Mouse (Mus musculus) bone marrow, adult 2 months (tissue): ENCODE measurements around the gene Hhatl. TPM values are rescaled to one million over a fixed set of nuclear protein-coding genes. Genes with fewer than 3 reads are reported as not detected.

Experiments used
- H3K27ac ChIP-seq: fragments of 200-500 bp; 2 replicates; pipeline ENCODE4 v1.5.1; 2012; ENCODE audit warnings: low read depth, mild to moderate bottlenecking, control low read depth, inconsistent platforms, low read length; ENCODE audit not compliant: control insufficient read depth, poor library complexity, insufficient read depth
- H3K4me1 ChIP-seq: fragments of 200-500 bp; 2 replicates; pipeline ENCODE4 v1.6.1; 2011; ENCODE audit warnings: low read length; ENCODE audit not compliant: control insufficient read depth, insufficient read depth
- H3K4me3 ChIP-seq: fragments of 200-500 bp; replicated peaks from 2 replicates; pipeline ENCODE3; 2011; ENCODE audit warnings: mild to moderate bottlenecking, low read depth, low read length, control low read depth; ENCODE audit not compliant: control insufficient read depth
- CTCF ChIP-seq: fragments of 200-500 bp; IDR thresholded peaks from 2 replicates; pipeline ENCODE4 v1.5.1; 2011; ENCODE audit warnings: low read length, control low read depth; ENCODE audit not compliant: control insufficient read depth, insufficient read depth
- POLR2A ChIP-seq: fragments of 200-500 bp; IDR thresholded peaks from 2 replicates; pipeline ENCODE4 v1.6.1; 2011; ENCODE audit warnings: low read depth, mild to moderate bottlenecking, control low read depth, low read length, borderline replicate concordance; ENCODE audit not compliant: control insufficient read depth
- WGBS: fragments of 180-500 bp; shearing (Covaris S2); methylation state at CpG from one replicate; pipeline ENCODE4 v1.1.7; 2018; 5-methylcytosine and 5-hydroxymethylcytosine counted together
- polyA plus RNA-seq: library from polyadenylated mRNA; stranded (reverse); fragments of >200 nt; gene quantifications from 2 replicates; pipeline ENCODE4 v1.2.4, GENCODE M21; 2011; ENCODE audit warnings: low replicate concordance; ENCODE audit not compliant: missing spikeins, insufficient read depth, insufficient read length

Gene Hhatl
- polyA plus RNA-seq = not detected in 2 replicates

DNA sequence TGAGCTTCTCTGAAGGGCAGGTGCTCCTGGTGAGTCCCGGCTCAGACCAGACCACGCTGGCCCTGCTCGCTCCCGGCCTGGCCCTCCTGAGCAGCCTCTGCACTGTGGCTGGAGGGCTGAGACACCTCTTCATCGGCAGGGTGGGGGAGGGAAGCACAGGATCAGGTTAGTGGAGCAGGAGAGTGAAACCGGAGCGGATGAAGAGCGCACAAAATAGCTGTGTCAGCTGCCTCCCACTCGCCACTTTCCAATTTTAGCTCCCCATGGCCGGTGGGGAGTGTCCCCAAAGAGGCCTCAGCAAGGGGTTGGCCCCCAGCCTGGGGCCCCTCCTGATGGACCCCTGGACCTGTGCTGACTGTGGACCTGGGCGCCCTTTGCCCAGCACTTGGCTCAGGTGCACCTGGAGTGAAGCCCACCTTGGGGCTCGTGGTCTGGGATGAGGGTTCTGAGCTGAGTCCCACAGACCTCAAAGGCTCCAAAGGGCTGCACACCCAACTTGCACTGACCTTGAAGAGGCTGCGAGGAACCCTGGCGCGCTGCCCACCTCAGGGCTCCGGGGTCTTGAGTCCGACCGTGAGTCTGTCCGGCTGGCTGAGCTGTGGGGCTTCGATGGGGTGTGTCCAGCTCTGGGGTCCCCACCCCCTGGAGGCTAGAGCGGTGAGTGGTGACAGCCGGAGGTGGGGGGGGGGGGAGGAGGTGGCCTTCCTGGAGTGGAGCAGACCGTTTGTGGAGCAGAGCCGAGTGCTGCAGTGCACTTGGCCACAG lies at the start of gene Hhatl:
TSS of gene Hhatl (minus strand) at position 751 of the 765 bp plus-strand sequence.
- WGBS = 51% methylated on average over 24 of the region's 24 CpGs
- TF ChIP-seq POLR2A (no peak), CTCF (no peak)

GRCm38 (mm10) chr9:121839622-121839965 lies 47.3 kb upstream of the Hhatl start:
- WGBS = 38% methylated on average over 7 of the region's 7 CpGs
- peaks cover 1% of the 10 kb centered on the region; the same call in 1 of the 2 replicates for H3K4me1 ChIP-seq
- H3K4me3 ChIP-seq = peak overlapping the region; percentile 27
- no peak overlapping the region for H3K27ac ChIP-seq
- TF ChIP-seq POLR2A (no peak), CTCF (no peak)

More for the DNA sequence above, at the start of gene Hhatl:
- no peaks in the 10 kb centered on the region for H3K4me1 ChIP-seq
- no peak within 1 kb of the TSS for H3K27ac ChIP-seq
- H3K4me3 ChIP-seq = no peak within 1 kb of the TSS

- TF ChIP-seq POLR2A = no peak
- no peak; the same call in 1 of the 2 replicates for TF ChIP-seq CTCF
- Histone ChIP-seq H3K4me3 (peak within 1 kb of the TSS; percentile 47), H3K4me1 (peaks cover 1% of the 10 kb centered on the region; the same call in 1 of the 2 replicates), H3K27ac (no peak within 1 kb of the TSS)
- WGBS = 8% methylated on average over 61 of the region's 61 CpGs
Measured at GRCm38 (mm10) chr9:121838829-121839621, 46.7 kb upstream of the Hhatl start, which contains the start of gene Ccdc13. Ccdc13 (minus strand) TSS chr9:121839461.

DNA sequence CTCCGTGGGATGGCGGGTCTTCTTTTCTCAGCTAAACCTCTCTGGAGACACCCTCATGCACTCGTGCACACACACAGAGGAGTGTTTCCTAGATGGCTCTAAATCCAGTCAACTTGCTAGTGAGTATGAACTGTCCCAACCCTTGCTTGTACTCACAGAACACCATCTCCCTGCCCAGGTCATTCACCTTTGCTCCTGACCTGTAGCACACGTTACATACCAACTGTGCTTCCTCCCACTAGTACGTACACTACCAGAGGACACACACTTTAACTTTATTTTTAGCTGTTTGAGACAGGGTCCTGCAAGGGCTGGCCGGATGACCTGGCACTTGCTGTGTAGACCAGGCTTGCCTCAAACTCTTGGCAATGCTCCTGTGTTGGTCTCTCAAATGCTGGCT lies 45.7 kb upstream of the Hhatl start:
- TF ChIP-seq POLR2A (no peak), CTCF (no peak)
- WGBS = 81% methylated on average over 6 of the region's 6 CpGs
- H3K27ac ChIP-seq = no peak overlapping the region
- no peak overlapping the region for H3K4me3 ChIP-seq
- H3K4me1 ChIP-seq = peaks cover 1% of the 10 kb centered on the region; the same call in 1 of the 2 replicates

GRCm38 (mm10) chr9:121833825-121834224 lies 41.5 kb upstream of the Hhatl start:
- no peak overlapping the region for H3K27ac ChIP-seq
- TF ChIP-seq POLR2A (no peak), CTCF (no peak)
- H3K4me1 ChIP-seq = no peaks in the 10 kb centered on the region
- WGBS = 86% methylated on average over 11 of the region's 11 CpGs
- no peak overlapping the region for H3K4me3 ChIP-seq

GRCm38 (mm10) chr9:121830956-121831293 lies 38.6 kb upstream of the Hhatl start:
- no peak overlapping the region for H3K4me3 ChIP-seq
- no peaks in the 10 kb centered on the region for H3K4me1 ChIP-seq
- no peak for TF ChIP-seq POLR2A
- TF ChIP-seq CTCF = peak; percentile 65
- H3K27ac ChIP-seq = no peak overlapping the region
- 27% methylated on average over 6 of the region's 6 CpGs for WGBS

DNA sequence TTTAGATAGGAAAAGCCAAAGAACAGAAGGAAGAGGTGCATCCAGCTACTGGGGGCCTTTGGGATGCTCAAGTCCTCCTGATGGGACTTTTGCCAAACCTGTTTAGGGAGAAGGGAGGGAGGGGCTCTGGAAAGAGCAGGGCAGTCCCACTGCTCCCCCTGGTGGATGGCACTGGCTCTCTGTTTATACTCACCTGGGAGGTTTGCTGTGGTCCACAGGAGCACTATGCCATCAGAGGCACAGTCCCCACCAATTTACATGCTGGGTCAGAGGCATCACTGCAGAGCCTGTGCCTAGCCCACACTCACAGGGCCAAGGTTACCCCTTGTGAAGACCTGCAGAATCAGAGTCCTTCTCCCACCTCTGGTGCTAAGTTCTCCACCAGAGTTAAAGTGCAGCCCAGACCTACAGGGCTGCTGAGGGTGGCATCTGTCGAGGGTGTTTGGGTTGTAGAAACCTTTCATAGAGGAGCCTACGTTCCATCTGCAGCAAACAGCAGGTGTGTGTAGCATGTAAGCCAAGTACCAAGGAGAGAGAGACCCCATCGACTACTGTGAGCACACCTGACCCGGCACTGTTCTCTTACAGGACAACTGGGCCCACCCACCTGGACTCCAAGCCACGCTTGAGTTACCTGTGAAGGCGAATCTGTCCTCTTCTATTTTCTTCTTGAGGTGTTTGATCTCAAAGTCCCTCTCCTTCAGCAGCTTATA lies 38.1 kb upstream of the Hhatl start:
- no peaks in the 10 kb centered on the region for H3K4me1 ChIP-seq
- WGBS = 67% methylated on average over 6 of the region's 6 CpGs
- TF ChIP-seq CTCF = peak; percentile 62
- no peak for TF ChIP-seq POLR2A
- H3K4me3 ChIP-seq = no peak overlapping the region
- no peak overlapping the region for H3K27ac ChIP-seq
